Mouse (Mus musculus): ENCODE results near the gene Wdr20. TPM values are rescaled to one million over a fixed set of nuclear protein-coding genes. Genes with fewer than 3 reads are reported as not detected.

The Wdr20 gene
- total RNA-seq (2023): 75.5 TPM

DNA sequence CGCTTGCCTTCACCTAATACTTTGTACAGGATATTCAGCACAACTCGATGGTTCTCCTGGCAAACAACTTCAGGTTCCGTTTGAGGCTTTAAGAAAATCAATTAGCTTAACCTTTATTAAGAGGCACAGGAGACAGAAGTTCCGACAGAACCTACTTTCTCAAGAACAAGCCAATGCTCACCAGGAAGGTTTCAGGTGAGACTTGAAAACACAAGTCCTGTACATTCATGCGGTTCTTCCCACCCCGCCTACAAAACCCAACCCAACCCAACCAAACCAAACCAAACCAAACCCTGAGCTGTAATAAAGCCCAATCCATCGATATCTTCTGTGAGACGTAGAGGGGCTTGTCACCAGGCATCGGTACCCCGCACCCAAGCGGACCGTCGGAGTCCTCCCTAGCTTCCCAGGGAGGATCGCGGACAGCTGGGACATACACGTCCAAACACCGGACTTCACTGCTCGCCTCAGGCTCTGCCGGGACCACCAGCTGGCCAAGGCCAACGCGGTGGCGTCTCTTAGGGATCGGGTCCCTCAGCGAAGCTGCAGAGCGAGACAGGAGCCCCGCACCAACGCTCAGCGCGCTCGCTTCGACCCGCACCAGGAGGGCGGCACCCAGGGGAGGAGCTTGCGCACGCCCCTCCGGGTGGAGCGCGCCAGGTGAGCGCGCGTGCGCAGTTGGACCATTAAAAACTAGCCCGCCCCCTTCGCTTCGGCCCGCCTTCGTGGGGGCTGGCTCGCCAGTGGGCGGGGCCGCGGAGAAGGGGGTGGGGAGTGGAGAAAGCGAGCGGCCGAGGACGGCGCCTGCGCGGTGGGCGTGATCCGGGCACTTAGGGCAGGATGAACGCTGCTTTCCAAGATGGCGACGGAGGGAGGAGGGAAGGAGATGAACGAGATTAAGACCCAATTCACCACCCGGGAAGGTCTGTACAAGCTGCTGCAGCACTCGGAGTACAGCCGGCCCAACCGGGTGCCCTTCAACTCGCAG, at the start of gene Wdr20:
Wdr20 (plus strand) TSS at position 775 of the 988 bp plus-strand sequence.

DNA sequence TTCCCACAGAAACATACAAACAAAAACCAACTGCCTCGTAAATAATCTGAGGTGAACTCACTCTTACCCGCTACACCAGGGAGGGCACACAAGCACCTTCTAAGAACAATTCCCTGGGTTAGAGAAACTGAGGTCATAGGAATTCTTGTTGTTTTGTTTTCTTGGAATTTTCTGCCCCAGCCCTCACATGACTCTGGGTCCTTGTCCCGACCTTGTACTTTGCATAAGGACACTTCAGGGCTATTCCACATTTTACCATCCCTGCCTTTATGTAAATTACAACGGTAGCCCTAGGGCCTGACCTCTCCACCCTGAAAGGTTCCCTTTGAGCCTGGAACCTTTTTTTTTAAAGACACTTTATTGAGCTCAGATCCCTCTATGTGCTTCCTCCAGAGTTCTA, 35.2 kb upstream of the Wdr20 start, which contains the start of gene Hsp90aa1:
Hsp90aa1 (minus strand) TSS at position 173 of the 400 bp plus-strand sequence.

DNA sequence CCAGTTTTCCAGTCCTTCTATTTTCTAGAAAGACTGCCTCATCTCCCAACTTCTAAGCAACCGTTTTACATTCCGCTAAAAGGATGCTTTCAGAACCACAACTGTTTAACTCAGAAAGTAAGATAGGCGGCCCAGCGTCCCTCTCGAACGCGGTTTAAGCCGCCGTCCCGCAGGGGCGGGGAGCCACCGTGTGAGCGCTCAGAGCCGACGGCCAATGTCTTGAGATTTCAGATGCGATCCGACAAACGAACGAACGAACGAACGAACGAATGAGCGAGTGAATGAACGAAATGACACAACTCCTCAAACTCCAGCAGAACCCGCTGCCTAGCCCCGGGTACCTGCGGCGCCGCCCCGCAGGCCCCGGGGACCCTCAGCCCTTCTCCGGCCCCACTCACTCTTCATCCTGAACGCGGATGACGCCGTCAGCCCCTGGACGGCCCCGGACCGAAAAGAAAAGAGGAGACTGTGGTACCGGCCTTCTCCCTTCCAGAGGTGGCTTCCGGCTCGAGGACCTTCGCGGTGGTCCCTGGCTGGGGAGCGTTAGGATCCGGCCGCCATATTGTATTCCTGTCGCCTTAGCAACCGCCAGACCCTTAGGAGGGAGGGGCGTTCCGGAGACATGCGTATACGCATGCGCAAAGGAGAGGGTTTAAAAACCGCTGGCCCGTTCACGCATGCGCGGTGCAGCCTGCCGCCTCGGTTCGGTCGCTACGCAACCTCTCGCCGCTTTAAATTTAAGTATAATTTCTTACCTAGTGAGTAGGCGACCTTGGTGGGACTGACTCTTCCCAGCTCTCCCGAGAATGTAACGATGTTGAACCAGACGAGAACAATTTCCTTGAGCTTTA, 102.8 kb downstream of the Wdr20 start, which contains the start of gene Mok:
Mok (minus strand) TSS at position 592 of the 851 bp plus-strand sequence.

DNA sequence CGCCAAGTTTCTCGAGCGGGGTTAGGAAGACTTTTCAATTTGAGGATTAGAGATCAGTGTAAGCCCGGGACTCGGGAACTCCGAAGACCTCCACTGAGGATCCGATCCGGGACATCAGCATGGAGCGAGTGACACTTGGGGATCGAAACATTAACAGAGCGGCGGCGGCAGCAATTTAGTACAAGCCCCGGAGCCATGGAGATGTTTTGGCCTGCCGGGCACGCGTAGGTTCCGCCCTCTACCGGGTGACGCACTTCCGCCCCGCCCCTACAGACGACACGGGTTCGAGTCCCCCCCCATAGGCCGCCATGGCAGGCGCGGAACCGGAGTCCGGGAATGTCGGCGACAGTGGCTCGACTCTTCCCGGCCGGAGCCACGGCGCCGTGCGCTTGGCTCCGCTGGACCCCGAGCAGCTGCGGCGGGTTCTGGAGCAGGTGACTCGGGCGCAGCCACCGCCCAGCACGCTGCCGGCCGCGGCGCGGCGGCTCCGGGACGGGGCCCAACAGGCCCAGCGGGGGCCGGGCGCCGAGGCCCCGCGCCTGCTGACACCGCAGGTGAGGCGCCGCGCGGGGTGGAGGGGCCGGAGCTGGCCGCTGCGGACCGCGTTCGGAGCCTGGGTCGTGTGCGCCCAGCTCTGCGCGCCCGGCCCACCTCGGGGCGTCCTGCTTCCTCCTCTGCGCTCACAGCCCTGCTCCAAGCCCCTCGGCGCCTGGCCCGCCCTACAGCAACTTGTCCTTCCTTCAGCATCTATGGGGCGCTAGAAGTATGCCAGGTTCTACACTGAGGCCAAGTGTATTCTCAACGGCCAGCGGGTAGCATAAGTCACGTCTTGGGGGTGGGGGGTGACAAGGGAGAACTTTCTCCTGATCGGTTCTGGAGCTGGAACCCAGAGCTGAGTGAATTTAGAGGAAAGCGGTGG, 112.5 kb downstream of the Wdr20 start, which contains the start of gene Zfp839:
Zfp839 (plus strand) TSS at position 244 of the 919 bp plus-strand sequence.

Other genes with a start within 250 kb of the Wdr20 start
- gene Dync1h1, start 136.5 kb upstream of the Wdr20 start, total RNA-seq (2023): 172 TPM
- 0.95 TPM for gene 1700001K19Rik, start 55.3 kb upstream of the Wdr20 start, total RNA-seq (2023)
- 357 TPM for gene Hsp90aa1, start 35.2 kb upstream of the Wdr20 start, total RNA-seq (2023)
- gene Mok, start 103.0 kb downstream of the Wdr20 start, total RNA-seq (2023): not detected
- 3.7 TPM for gene Zfp839, start 112.3 kb downstream of the Wdr20 start, total RNA-seq (2023)
- 28.0 TPM for gene Cinp, start 151.2 kb downstream of the Wdr20 start, total RNA-seq (2023)
- gene Tecpr2, start 151.3 kb downstream of the Wdr20 start, total RNA-seq (2023): 7.0 TPM
- 3.7 TPM for gene Ankrd9, start 241.1 kb downstream of the Wdr20 start, total RNA-seq (2023)

Data from CD8-positive naive resting alpha-beta T cell, adult 57 days (primary cell).